Mouse (Mus musculus): ENCODE data around the gene Ppp6r1. TPM values are rescaled to one million over a fixed set of nuclear protein-coding genes. Genes with fewer than 3 reads are reported as not detected.

Gene Ppp6r1
- polyA plus RNA-seq, 1 experiment from 2014 or later: 10.9 TPM

- H3K9me3 ChIP-seq (ENCODE audit: control insufficient read depth, low read length): no peaks in the 10 kb centered on the region
- H3K9ac ChIP-seq (replicated peaks; ENCODE audit: low read depth, low read length): no peak overlapping the region
- H3K4me3 ChIP-seq (ENCODE audit: low read depth, low read length): no peak overlapping the region
- H3K36me3 ChIP-seq (ENCODE audit: control insufficient read depth, insufficient read depth, low read length): peaks cover 66% of the 10 kb centered on the region
- no peak overlapping the region for H3K27ac ChIP-seq (ENCODE audit: low read depth, low read length)
- no peak overlapping the region for H3K4me2 ChIP-seq (ENCODE audit: low read depth, low read length)
- no peaks in the 10 kb centered on the region for H3K27me3 ChIP-seq (ENCODE audit: control insufficient read depth, insufficient read depth, low read length)
- H3K4me1 ChIP-seq (ENCODE audit: control insufficient read depth, insufficient read depth, low read length): no peaks in the 10 kb centered on the region
- ATAC-seq (ENCODE audit: low read depth): no peak
- WGBS: 87% methylated on average over 4 of the region's 4 CpGs
Measured at GRCm38 (mm10) chr7:4636179-4636578, 22.6 kb downstream of the Ppp6r1 start.

DNA sequence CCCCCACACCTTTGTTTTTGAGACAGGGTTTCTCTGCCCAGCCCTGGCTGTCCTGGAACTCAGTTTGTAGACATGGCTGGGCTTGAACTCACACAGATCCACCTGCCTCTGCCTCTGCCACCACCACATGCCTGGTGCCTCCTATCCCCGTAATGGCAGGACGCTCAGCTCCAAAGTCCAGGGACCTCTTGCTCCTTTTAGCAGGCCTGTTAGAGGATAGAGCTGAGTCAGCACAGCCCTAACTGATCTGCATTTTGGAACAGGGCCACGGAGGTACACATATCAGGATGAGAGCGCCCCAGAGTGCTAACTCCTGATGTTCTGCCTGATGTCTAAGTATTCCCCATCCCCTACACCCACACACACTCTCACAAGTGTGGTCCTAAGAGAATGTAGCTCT lies 27.8 kb downstream of the Ppp6r1 start, which contains the start of gene Tmem86b:
Gene Tmem86b, minus strand, starts transcription at position 392 of the 400 bp plus-strand sequence.
- no peaks in the 10 kb centered on the region for H3K27me3 ChIP-seq (ENCODE audit: control insufficient read depth, insufficient read depth, low read length)
- H3K4me2 ChIP-seq (ENCODE audit: low read depth, low read length): no peak within 1 kb of the TSS
- H3K9ac ChIP-seq (replicated peaks; ENCODE audit: low read depth, low read length): no peak within 1 kb of the TSS
- no peak for ATAC-seq (ENCODE audit: low read depth)
- no peak within 1 kb of the TSS for H3K27ac ChIP-seq (ENCODE audit: low read depth, low read length)
- no peaks in the 10 kb centered on the region for H3K4me1 ChIP-seq (ENCODE audit: control insufficient read depth, insufficient read depth, low read length)
- peaks cover 52% of the 10 kb centered on the region for H3K36me3 ChIP-seq (ENCODE audit: control insufficient read depth, insufficient read depth, low read length)
- H3K9me3 ChIP-seq (ENCODE audit: control insufficient read depth, low read length): no peaks in the 10 kb centered on the region
- no peak within 1 kb of the TSS for H3K4me3 ChIP-seq (ENCODE audit: low read depth, low read length)
- 90% methylated on average over 4 of the region's 4 CpGs for WGBS

DNA sequence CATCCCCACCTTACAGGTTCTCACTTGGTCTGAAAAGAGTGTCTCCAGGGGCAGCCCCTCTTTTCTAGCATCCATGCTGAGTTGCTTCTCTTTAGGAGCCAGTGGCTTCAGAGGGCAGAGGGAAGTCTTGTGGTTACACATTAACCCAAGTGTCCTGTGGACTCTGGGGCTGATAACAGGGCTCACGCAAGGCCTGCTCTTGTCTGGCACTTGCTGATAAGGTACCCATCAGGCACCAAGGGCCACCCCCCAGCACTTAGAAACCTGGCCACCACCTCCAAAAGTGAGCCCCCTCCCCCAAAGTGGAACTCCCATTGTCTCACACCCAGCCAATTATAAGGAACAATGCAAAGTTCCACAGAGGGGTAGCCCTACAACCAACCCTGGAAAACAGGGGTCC lies 28.6 kb downstream of the Ppp6r1 start:
- WGBS: 84% methylated on average over 1 of the region's 1 CpGs
- H3K36me3 ChIP-seq (ENCODE audit: control insufficient read depth, insufficient read depth, low read length): peaks cover 46% of the 10 kb centered on the region

DNA sequence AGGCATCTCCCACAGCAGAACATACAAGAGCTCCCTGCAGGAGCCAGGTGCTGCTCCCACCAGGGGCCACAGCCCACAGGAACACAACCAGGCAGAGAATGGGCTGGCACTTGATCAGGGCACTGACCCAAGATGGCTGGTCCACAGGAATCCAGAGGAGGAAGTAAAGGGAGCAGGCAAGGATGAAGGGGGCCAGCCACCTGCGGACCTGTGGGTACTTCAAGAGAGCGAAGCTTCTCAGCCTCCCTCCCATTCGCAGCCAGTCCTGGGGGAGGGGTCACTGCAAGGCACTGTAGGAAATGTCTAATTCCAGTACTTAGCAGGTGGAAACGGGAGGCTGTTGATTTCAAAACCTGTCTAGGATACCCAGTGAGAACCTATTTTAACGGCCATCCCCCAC lies 29.2 kb downstream of the Ppp6r1 start:
- 92% methylated on average over 5 of the region's 5 CpGs for WGBS
- Histone ChIP-seq H3K27ac (ENCODE audit: low read depth, low read length) (no peak overlapping the region), H3K9ac (replicated peaks; ENCODE audit: low read depth, low read length) (no peak overlapping the region), H3K4me1 (ENCODE audit: control insufficient read depth, insufficient read depth, low read length) (no peaks in the 10 kb centered on the region), H3K27me3 (ENCODE audit: control insufficient read depth, insufficient read depth, low read length) (no peaks in the 10 kb centered on the region), H3K4me2 (ENCODE audit: low read depth, low read length) (no peak overlapping the region), H3K4me3 (ENCODE audit: low read depth, low read length) (no peak overlapping the region), H3K9me3 (ENCODE audit: control insufficient read depth, low read length) (no peaks in the 10 kb centered on the region), H3K36me3 (ENCODE audit: control insufficient read depth, insufficient read depth, low read length) (peaks cover 41% of the 10 kb centered on the region)
- ATAC-seq (ENCODE audit: low read depth): no peak

More for the DNA sequence above, 28.6 kb downstream of the Ppp6r1 start:
- no peak overlapping the region for H3K4me3 ChIP-seq (ENCODE audit: low read depth, low read length)
- no peak overlapping the region for H3K4me2 ChIP-seq (ENCODE audit: low read depth, low read length)
- ATAC-seq (ENCODE audit: low read depth): no peak
- no peaks in the 10 kb centered on the region for H3K27me3 ChIP-seq (ENCODE audit: control insufficient read depth, insufficient read depth, low read length)
- H3K4me1 ChIP-seq (ENCODE audit: control insufficient read depth, insufficient read depth, low read length): no peaks in the 10 kb centered on the region
- no peak overlapping the region for H3K27ac ChIP-seq (ENCODE audit: low read depth, low read length)
- no peaks in the 10 kb centered on the region for H3K9me3 ChIP-seq (ENCODE audit: control insufficient read depth, low read length)
- H3K9ac ChIP-seq (replicated peaks; ENCODE audit: low read depth, low read length): no peak overlapping the region

DNA sequence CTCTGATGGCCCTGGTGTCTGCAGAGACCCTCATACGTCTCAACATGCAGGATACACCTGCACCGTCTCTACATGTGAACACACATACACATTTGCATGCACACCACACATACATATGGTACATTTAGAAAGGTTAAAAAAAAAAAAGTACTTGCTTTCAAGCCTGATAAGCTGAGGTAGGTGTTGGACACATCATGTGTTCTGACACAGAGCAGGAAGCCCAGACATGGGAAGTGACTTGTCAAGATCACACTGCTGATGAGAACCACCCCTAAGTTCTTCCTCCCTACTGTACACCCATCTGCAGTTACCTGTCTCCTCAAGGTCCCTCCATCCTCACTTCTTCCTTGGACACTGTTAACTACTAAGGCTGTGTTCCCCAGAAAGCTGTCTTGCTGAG lies 32.9 kb downstream of the Ppp6r1 start:
- Histone ChIP-seq H3K27ac (ENCODE audit: low read depth, low read length) (no peak overlapping the region), H3K4me1 (ENCODE audit: control insufficient read depth, insufficient read depth, low read length) (no peaks in the 10 kb centered on the region), H3K9me3 (ENCODE audit: control insufficient read depth, low read length) (no peaks in the 10 kb centered on the region), H3K4me3 (ENCODE audit: low read depth, low read length) (no peak overlapping the region), H3K9ac (replicated peaks; ENCODE audit: low read depth, low read length) (no peak overlapping the region), H3K36me3 (ENCODE audit: control insufficient read depth, insufficient read depth, low read length) (peaks cover 14% of the 10 kb centered on the region; the same call in 1 of the 2 replicates), H3K27me3 (ENCODE audit: control insufficient read depth, insufficient read depth, low read length) (no peaks in the 10 kb centered on the region), H3K4me2 (ENCODE audit: low read depth, low read length) (no peak overlapping the region)
- WGBS: 91% methylated on average over 2 of the region's 2 CpGs
- no peak for ATAC-seq (ENCODE audit: low read depth)

GRCm38 (mm10) chr7:4624343-4624742 lies 34.5 kb downstream of the Ppp6r1 start:
- peaks cover 11% of the 10 kb centered on the region; the same call in 1 of the 2 replicates for H3K36me3 ChIP-seq (ENCODE audit: control insufficient read depth, insufficient read depth, low read length)
- H3K9ac ChIP-seq (replicated peaks; ENCODE audit: low read depth, low read length): no peak overlapping the region
- H3K27me3 ChIP-seq (ENCODE audit: control insufficient read depth, insufficient read depth, low read length): no peaks in the 10 kb centered on the region
- no peaks in the 10 kb centered on the region for H3K4me1 ChIP-seq (ENCODE audit: control insufficient read depth, insufficient read depth, low read length)
- ATAC-seq (ENCODE audit: low read depth): peak; percentile 6; the same call in 1 of the 2 replicates
- no peak overlapping the region for H3K27ac ChIP-seq (ENCODE audit: low read depth, low read length)
- H3K4me2 ChIP-seq (ENCODE audit: low read depth, low read length): no peak overlapping the region
- WGBS: 58% methylated on average over 1 of the region's 1 CpGs
- no peaks in the 10 kb centered on the region for H3K9me3 ChIP-seq (ENCODE audit: control insufficient read depth, low read length)
- H3K4me3 ChIP-seq (ENCODE audit: low read depth, low read length): no peak overlapping the region

GRCm38 (mm10) chr7:4623544-4624189 lies 35.2 kb downstream of the Ppp6r1 start:
- no peaks in the 10 kb centered on the region for H3K9me3 ChIP-seq (ENCODE audit: control insufficient read depth, low read length)
- no peak overlapping the region for H3K27ac ChIP-seq (ENCODE audit: low read depth, low read length)
- no peak overlapping the region for H3K4me2 ChIP-seq (ENCODE audit: low read depth, low read length)
- ATAC-seq (ENCODE audit: low read depth): peak; percentile 81
- H3K4me3 ChIP-seq (ENCODE audit: low read depth, low read length): no peak overlapping the region
- peaks cover 5% of the 10 kb centered on the region; the same call in 1 of the 2 replicates for H3K36me3 ChIP-seq (ENCODE audit: control insufficient read depth, insufficient read depth, low read length)
- H3K4me1 ChIP-seq (ENCODE audit: control insufficient read depth, insufficient read depth, low read length): no peaks in the 10 kb centered on the region
- WGBS: 28% methylated on average over 4 of the region's 4 CpGs
- H3K9ac ChIP-seq (replicated peaks; ENCODE audit: low read depth, low read length): no peak overlapping the region
- no peaks in the 10 kb centered on the region for H3K27me3 ChIP-seq (ENCODE audit: control insufficient read depth, insufficient read depth, low read length)

DNA sequence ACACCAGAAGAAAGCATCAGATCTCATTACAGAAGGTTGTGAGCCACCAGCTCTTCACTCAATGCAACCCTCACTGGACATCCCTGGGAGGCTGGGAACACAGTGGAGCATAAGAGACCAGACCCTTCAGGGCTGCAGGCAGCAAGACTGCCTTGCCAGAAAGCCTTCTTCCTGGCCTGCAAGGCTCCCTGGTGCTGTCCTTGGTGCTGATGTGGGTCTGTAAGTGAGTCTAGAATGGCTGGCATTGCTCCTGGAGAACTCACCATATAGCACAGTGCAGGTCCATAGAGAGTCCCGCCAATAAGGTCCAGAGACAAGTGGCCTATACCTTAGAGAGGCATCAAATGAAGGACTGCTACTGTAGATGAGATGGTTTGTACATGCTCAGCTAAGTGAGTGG lies 38.8 kb downstream of the Ppp6r1 start:
- Histone ChIP-seq H3K27me3 (ENCODE audit: control insufficient read depth, insufficient read depth, low read length) (no peaks in the 10 kb centered on the region), H3K27ac (ENCODE audit: low read depth, low read length) (no peak overlapping the region), H3K4me2 (ENCODE audit: low read depth, low read length) (no peak overlapping the region), H3K9me3 (ENCODE audit: control insufficient read depth, low read length) (no peaks in the 10 kb centered on the region), H3K9ac (replicated peaks; ENCODE audit: low read depth, low read length) (no peak overlapping the region), H3K36me3 (ENCODE audit: control insufficient read depth, insufficient read depth, low read length) (no peaks in the 10 kb centered on the region), H3K4me3 (ENCODE audit: low read depth, low read length) (no peak overlapping the region), H3K4me1 (ENCODE audit: control insufficient read depth, insufficient read depth, low read length) (no peaks in the 10 kb centered on the region)
- ATAC-seq (ENCODE audit: low read depth): no peak
- 26% methylated on average over 1 of the region's 1 CpGs for WGBS

DNA sequence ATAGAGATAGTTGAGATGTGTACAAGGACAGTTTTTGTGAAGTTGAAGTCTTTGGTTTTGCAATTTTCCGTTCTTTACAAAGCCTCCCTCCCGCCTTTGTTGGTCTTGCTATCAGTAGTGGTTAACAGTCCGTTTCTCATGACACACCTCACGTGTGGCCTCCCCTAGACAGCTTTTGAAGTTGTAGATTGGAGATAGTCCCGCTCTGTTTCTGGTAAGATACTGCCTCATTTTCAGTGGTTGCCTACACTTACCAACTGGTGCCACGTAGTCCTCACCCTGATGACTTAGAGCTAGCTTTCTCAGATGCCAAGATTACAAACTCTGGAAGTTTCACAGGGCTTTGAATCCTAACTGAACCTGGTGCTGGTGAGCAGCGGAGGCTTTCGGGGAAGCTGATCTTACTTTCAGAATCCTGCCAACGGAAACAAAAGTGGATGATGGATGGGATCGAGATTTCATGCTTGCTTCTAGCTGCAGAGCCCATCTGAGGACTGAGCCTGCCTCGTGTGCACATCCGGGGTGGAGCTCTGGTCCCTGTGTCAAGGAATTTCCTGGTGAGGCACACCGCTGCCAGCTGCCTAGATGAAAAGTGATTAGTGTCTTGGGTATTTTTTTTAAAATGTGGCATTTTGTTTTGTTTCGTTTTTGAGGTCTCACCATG lies 44.9 kb downstream of the Ppp6r1 start:
- H3K36me3 ChIP-seq (ENCODE audit: control insufficient read depth, insufficient read depth, low read length): no peaks in the 10 kb centered on the region
- 69% methylated on average over 14 of the region's 14 CpGs for WGBS
- ATAC-seq (ENCODE audit: low read depth): no peak

More for the DNA sequence above, 44.9 kb downstream of the Ppp6r1 start:
- Histone ChIP-seq H3K9ac (replicated peaks; ENCODE audit: low read depth, low read length) (no peak overlapping the region), H3K4me2 (ENCODE audit: low read depth, low read length) (no peak overlapping the region), H3K4me1 (ENCODE audit: control insufficient read depth, insufficient read depth, low read length) (no peaks in the 10 kb centered on the region), H3K27ac (ENCODE audit: low read depth, low read length) (no peak overlapping the region), H3K27me3 (ENCODE audit: control insufficient read depth, insufficient read depth, low read length) (no peaks in the 10 kb centered on the region), H3K9me3 (ENCODE audit: control insufficient read depth, low read length) (no peaks in the 10 kb centered on the region), H3K4me3 (ENCODE audit: low read depth, low read length) (no peak overlapping the region)

Data from neural tube, embryonic 14.5 days (tissue).